Mouse (Mus musculus): ENCODE results near the gene Perp.
A peak's percentile ranks its signal among the peaks of the same experiment; 100 is the strongest.

The Perp gene

GRCm38 (mm10) chr10:18844441-18845286 lies at the start of gene Perp:
Gene Perp, plus strand, starts transcription at chr10:18845020.
- peak; percentile 66 for DNase-seq

GRCm38 (mm10) chr10:18811751-18812150 lies 33.1 kb upstream of the Perp start:
- no peak for DNase-seq

GRCm38 (mm10) chr10:18816560-18816959 lies 28.3 kb upstream of the Perp start:
- DNase-seq, result no peak

- DNase-seq, result no peak
Observed at GRCm38 (mm10) chr10:18825143-18825542, 19.7 kb upstream of the Perp start.

- DNase-seq, result no peak
Observed at GRCm38 (mm10) chr10:18826107-18826506, 18.7 kb upstream of the Perp start.

GRCm38 (mm10) chr10:18827936-18828335 lies 16.9 kb upstream of the Perp start:
- no peak for DNase-seq

- no peak for DNase-seq
Observed at GRCm38 (mm10) chr10:18830359-18830758, 14.5 kb upstream of the Perp start.

GRCm38 (mm10) chr10:18831823-18832222 lies 13.0 kb upstream of the Perp start:
- DNase-seq, result peak; percentile 39

GRCm38 (mm10) chr10:18834389-18834788 lies 10.4 kb upstream of the Perp start:
- DNase-seq, result no peak

GRCm38 (mm10) chr10:18835684-18836479 lies 8.9 kb upstream of the Perp start:
- DNase-seq, result peak; percentile 12

- no peak for DNase-seq
Observed at GRCm38 (mm10) chr10:18839530-18839929, 5.3 kb upstream of the Perp start.

GRCm38 (mm10) chr10:18840736-18841135 lies 4.1 kb upstream of the Perp start:
- DNase-seq, result no peak

GRCm38 (mm10) chr10:18845287-18845662 lies 455 bp downstream of the Perp start:
- DNase-seq, result no peak

GRCm38 (mm10) chr10:18845711-18846110 lies 891 bp downstream of the Perp start:
- no peak for DNase-seq

- no peak for DNase-seq
Observed at GRCm38 (mm10) chr10:18846474-18847264, 1.8 kb downstream of the Perp start.

GRCm38 (mm10) chr10:18850177-18850576 lies 5.4 kb downstream of the Perp start:
- no peak for DNase-seq

GRCm38 (mm10) chr10:18853417-18853816 lies 8.6 kb downstream of the Perp start:
- DNase-seq, result peak; percentile 17

GRCm38 (mm10) chr10:18857244-18857643 lies 12.4 kb downstream of the Perp start:
- peak; percentile 26 for DNase-seq

GRCm38 (mm10) chr10:18859632-18860031 lies 14.8 kb downstream of the Perp start:
- no peak for DNase-seq

- DNase-seq, result no peak
Observed at GRCm38 (mm10) chr10:18860119-18860824, 15.5 kb downstream of the Perp start.

- DNase-seq, result no peak
Observed at GRCm38 (mm10) chr10:18860831-18861230, 16.0 kb downstream of the Perp start.

GRCm38 (mm10) chr10:18861418-18861817 lies 16.6 kb downstream of the Perp start:
- DNase-seq, result no peak
